Mouse (Mus musculus) CH12.LX (cell line): ENCODE measurements at regions not wholly inside any gene's neighbourhood (a gene's known extent, or its start where the extent isn't known, plus 50 kb on each side); places are given as distances from the start of the nearest gene placed in this dataset.

Source experiments
- DNase-seq: peaks from one replicate; pipeline ENCODE4 v3.0.0-alpha.2; 2013; ENCODE audit errors: extremely low read depth
- H3K27ac ChIP-seq: 2 replicates; pipeline ENCODE4 v1.5.1; 2012; ENCODE audit warnings: low read depth, mild to moderate bottlenecking, control low read depth, moderate library complexity; ENCODE audit not compliant: insufficient read depth
- H3K27me3 ChIP-seq: replicated peaks from 2 replicates; pipeline ENCODE3; 2012; ENCODE audit warnings: inconsistent platforms
- H3K36me3 ChIP-seq, 2 experiments: replicated peaks in 1 of 2; 2 replicates each; pipeline versions ENCODE3 to v1.6.1; 2012; ENCODE audit warnings: inconsistent platforms in 1 of 2, low read length in 1 of 2, mild to moderate bottlenecking in 1 of 2, mixed read lengths in 1 of 2, moderate library complexity in 1 of 2; ENCODE audit not compliant: control insufficient read depth in 1 of 2, insufficient read depth in 1 of 2
- H3K4me1 ChIP-seq, 2 experiments: 2 replicates each; pipeline ENCODE4 v1.6.1; 2012; ENCODE audit warnings: inconsistent platforms in 1 of 2, moderate library complexity in 1 of 2; ENCODE audit not compliant: insufficient read depth in 2 of 2, control insufficient read depth in 1 of 2
- H3K4me2 ChIP-seq: 2 replicates; pipeline ENCODE4 v1.6.1; 2012; ENCODE audit warnings: low read depth, mild to moderate bottlenecking, control low read depth; ENCODE audit not compliant: poor library complexity, insufficient read depth, severe bottlenecking
- H3K4me3 ChIP-seq, 3 experiments: fragments of 150-350 bp in 1 of 3; sonication (generic) in 1 of 3; replicated peaks in 1 of 3; 2 replicates each; pipeline versions ENCODE3 to v1.5.1; 2011 to 2012; ENCODE audit warnings: low read depth in 2 of 3, low read length in 2 of 3, mild to moderate bottlenecking in 2 of 3, moderate library complexity in 2 of 3, control low read depth in 1 of 3, improper control_type of control experiment in 1 of 3, inconsistent platforms in 1 of 3, mixed read lengths in 1 of 3; ENCODE audit not compliant: poor library complexity in 1 of 3
- H3K79me2 ChIP-seq: replicated peaks from 2 replicates; pipeline ENCODE4 v1.6.1; 2012; ENCODE audit warnings: mild to moderate bottlenecking, moderate library complexity; ENCODE audit not compliant: control insufficient read depth, poor library complexity, insufficient read depth, severe bottlenecking; ENCODE audit errors: extremely low read depth
- H3K9ac ChIP-seq: 2 replicates; pipeline ENCODE4 v1.6.1; 2012; ENCODE audit warnings: low read depth, mild to moderate bottlenecking, control low read depth, moderate library complexity; ENCODE audit not compliant: insufficient read depth
- H3K9me3 ChIP-seq: replicated peaks from 2 replicates; pipeline ENCODE3; 2012; ENCODE audit warnings: low read length, inconsistent platforms, mixed read lengths
- CHD2 ChIP-seq: IDR thresholded peaks from 2 replicates; pipeline ENCODE4 v1.6.1; 2011; ENCODE audit warnings: low read length, improper control_type of control experiment
- CTCF ChIP-seq, 2 experiments: IDR thresholded peaks in 1 of 2; conservative IDR thresholded peaks in 1 of 2; 2 replicates each; pipeline ENCODE4 v1.5.1; 2011 to 2012; ENCODE audit warnings: low read depth in 2 of 2, low read length in 2 of 2, improper control_type of control experiment in 1 of 2, inconsistent platforms in 1 of 2, mild to moderate bottlenecking in 1 of 2, moderate library complexity in 1 of 2
- ELF1 ChIP-seq: IDR thresholded peaks from 2 replicates; pipeline ENCODE4 v1.6.1; 2014; ENCODE audit warnings: low read depth, mild to moderate bottlenecking, inconsistent platforms, low read length, improper control_type of control experiment
- HCFC1 ChIP-seq: IDR thresholded peaks from 2 replicates; pipeline ENCODE4 v1.6.1; 2012; ENCODE audit warnings: low read depth, mild to moderate bottlenecking, inconsistent platforms, low read length, improper control_type of control experiment
- IRF4 ChIP-seq: IDR thresholded peaks from 2 replicates; pipeline ENCODE4 v1.6.1; 2014; ENCODE audit warnings: low read depth, mild to moderate bottlenecking, inconsistent platforms, low read length, improper control_type of control experiment
- JUN ChIP-seq: IDR thresholded peaks from 2 replicates; pipeline ENCODE4 v1.6.1; 2011; ENCODE audit warnings: low read depth, mild to moderate bottlenecking, low read length, improper control_type of control experiment, moderate library complexity; ENCODE audit not compliant: insufficient read depth
- KAT2A ChIP-seq: IDR thresholded peaks from 2 replicates; pipeline ENCODE4 v1.6.1; 2012; ENCODE audit warnings: low read length, improper control_type of control experiment, inconsistent platforms; ENCODE audit not compliant: insufficient replicate concordance
- MXI1 ChIP-seq: IDR thresholded peaks from 2 replicates; pipeline ENCODE4 v1.6.1; 2011; ENCODE audit warnings: mild to moderate bottlenecking, low read depth, low read length, improper control_type of control experiment
- NELFE ChIP-seq: IDR thresholded peaks from 2 replicates; pipeline ENCODE4 v1.6.1; 2011; ENCODE audit warnings: low read depth, low read length, improper control_type of control experiment
- PAX5 ChIP-seq: IDR thresholded peaks from 2 replicates; pipeline ENCODE4 v1.6.1; 2012; ENCODE audit warnings: low read length, inconsistent platforms, mixed read lengths
- POLR2AphosphoS2 ChIP-seq: IDR thresholded peaks from 2 replicates; pipeline ENCODE4 v1.6.1; 2011; ENCODE audit warnings: low read depth, low read length, improper control_type of control experiment
- RCOR1 ChIP-seq: conservative IDR thresholded peaks from 2 replicates; pipeline ENCODE4 v1.6.1; 2012; ENCODE audit warnings: low read depth, mild to moderate bottlenecking, inconsistent platforms, low read length, improper control_type of control experiment
- SIN3A ChIP-seq: IDR thresholded peaks from 2 replicates; pipeline ENCODE4 v1.6.1; 2012; ENCODE audit warnings: low read length, improper control_type of control experiment, inconsistent platforms
- SMC3 ChIP-seq: IDR thresholded peaks from 2 replicates; pipeline ENCODE4 v1.6.1; 2011; ENCODE audit warnings: low read depth, low read length, improper control_type of control experiment
- UBTF ChIP-seq: IDR thresholded peaks from 2 replicates; pipeline ENCODE4 v1.6.1; 2012; ENCODE audit warnings: low read depth, mild to moderate bottlenecking, inconsistent platforms, low read length, improper control_type of control experiment, moderate library complexity
- USF1 ChIP-seq: IDR thresholded peaks from 2 replicates; pipeline ENCODE4 v1.6.1; 2014; ENCODE audit warnings: low read depth, mild to moderate bottlenecking, inconsistent platforms, low read length, improper control_type of control experiment
- USF2 ChIP-seq: conservative IDR thresholded peaks from 2 replicates; pipeline ENCODE4 v1.6.1; 2011; ENCODE audit warnings: low read depth, low read length, improper control_type of control experiment
- ZC3H11A ChIP-seq: IDR thresholded peaks from 2 replicates; pipeline ENCODE4 v1.6.1; 2012; ENCODE audit warnings: low read depth, mild to moderate bottlenecking, inconsistent platforms, low read length, improper control_type of control experiment
- ZMIZ1 ChIP-seq: IDR thresholded peaks from 2 replicates; pipeline ENCODE4 v1.6.1; 2012; ENCODE audit warnings: low read depth, mild to moderate bottlenecking, inconsistent platforms, low read length, improper control_type of control experiment
- dilution Hi-C: fragments of 300-500 bp; cut with MboI; formaldehyde crosslinking; loops from 2 replicates; pipeline ENCODE4 v1.14.3; 2020; ENCODE audit warnings: low sequenced_read_pairs; ENCODE audit not compliant: extremely low pct_unique_long_range_greater_than_20kb, extremely low pct_ligation_motif_present
- in situ Hi-C: fragments of 300-500 bp; cut with MboI; formaldehyde crosslinking; loops from 3 replicates; pipeline ENCODE4 v1.14.3; 2019; ENCODE audit warnings: low sequenced_read_pairs, low pct_ligation_motif_present, low pct_unique_long_range_greater_than_20kb, mixed read lengths

- Histone ChIP-seq H3K9ac (no peak overlapping the region), H3K4me1 (peaks cover 0 to 5% of the 10 kb centered on the region in 2 experiments; a peak in 1 of 4 replicates), H3K4me2 (no peak overlapping the region), H3K79me2 (no peaks in the 10 kb centered on the region), H3K36me3 (no peaks in the 10 kb centered on the region), H3K9me3 (peaks cover 2% of the 10 kb centered on the region), H3K27me3 (no peaks in the 10 kb centered on the region), H3K4me3 (no peak overlapping the region), H3K27ac (no peak overlapping the region)
- TF ChIP-seq UBTF (no peak), CHD2 (no peak), CTCF (conservative IDR thresholded peaks at IDR 0.05 in 1 of 2, IDR thresholded peaks at IDR 0.05 in 1 of 2; ENCODE audit: low read depth in 2 of 2, low read length in 2 of 2) (no peak), ZMIZ1 (no peak), POLR2AphosphoS2 (no peak), NELFE (no peak), SMC3 (no peak), JUN (no peak), KAT2A (no peak), SIN3A (no peak), IRF4 (no peak), HCFC1 (no peak), USF2 (no peak), ELF1 (no peak), MXI1 (no peak), USF1 (no peak), ZC3H11A (no peak)
- no peak for DNase-seq
- dilution Hi-C loops: no loop called here
- in situ Hi-C loops: no loop called here
Measured at GRCm38 (mm10) chr2:70897373-70897772, 71.8 kb upstream of the Tlk1 start.

DNA sequence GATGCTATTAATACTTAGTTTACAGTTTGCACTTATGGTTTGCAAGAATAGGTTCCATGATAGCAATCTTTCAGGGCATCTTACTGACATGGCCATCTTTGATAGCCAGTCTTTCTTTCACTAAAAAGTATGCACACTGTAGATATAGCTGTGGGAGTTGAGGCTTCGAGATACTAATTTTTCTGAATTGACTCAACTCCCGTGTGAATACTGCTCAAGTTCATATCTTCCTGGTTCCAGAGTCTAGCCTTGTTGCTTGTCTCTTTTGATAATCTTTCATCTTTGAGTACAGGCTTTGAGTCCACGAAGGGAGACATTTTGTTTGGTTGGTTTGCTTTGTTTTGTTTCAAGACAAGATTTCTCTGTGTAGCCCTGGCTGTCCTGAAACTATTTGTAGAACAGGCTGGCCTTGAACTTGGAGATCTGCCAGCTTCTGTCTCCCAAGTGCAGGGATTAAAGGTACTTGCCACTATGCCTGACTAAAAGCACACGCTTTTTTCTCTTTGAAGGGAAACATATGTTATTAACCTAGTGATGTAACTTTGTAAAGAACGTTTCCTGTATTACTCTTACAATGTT lies 64.1 kb upstream of the Tlk1 start:
- TF ChIP-seq RCOR1 (no peak), PAX5 (no peak), USF2 (no peak), JUN (no peak)
- no peak for DNase-seq
- no peak overlapping the region for H3K4me3 ChIP-seq
- no peak overlapping the region for H3K27ac ChIP-seq
- peaks cover 4 to 17% of the 10 kb centered on the region in 2 experiments; a peak in 3 of 4 replicates for H3K4me1 ChIP-seq
- H3K4me2 ChIP-seq: no peak overlapping the region
- peaks cover 2% of the 10 kb centered on the region for H3K9me3 ChIP-seq
- H3K36me3 ChIP-seq: no peaks in the 10 kb centered on the region
- no peaks in the 10 kb centered on the region for H3K27me3 ChIP-seq
- no peaks in the 10 kb centered on the region for H3K79me2 ChIP-seq
- dilution Hi-C loops (no loop called here), in situ Hi-C loops (no loop called here)
- no peak overlapping the region for H3K9ac ChIP-seq
